Mouse (Mus musculus) liver, embryonic 14.5 days (tissue): ENCODE measurements around the gene Rnf135. TPM values are rescaled to one million over a fixed set of nuclear protein-coding genes. Genes with fewer than 3 reads are reported as not detected.

ENCODE experiments used
- ATAC-seq: fragments of 200-750 bp; cut with Nextera tagmentation; 2 replicates; pipeline ENCODE4 v1.8.0; 2017; ENCODE audit warnings: moderate number of reproducible peaks, mild to moderate bottlenecking, moderate library complexity; ENCODE audit not compliant: insufficient read depth
- DNase-seq, 3 experiments: peaks; one replicate each; pipeline ENCODE4 v3.0.0-alpha.2; 2012 to 2013; ENCODE audit warnings: low read depth in 3 of 3, low spot score in 3 of 3
- H3K27ac ChIP-seq: fragments of 300-500 bp; sonication (generic); 2 replicates; pipeline ENCODE4 v1.5.1; 2014; ENCODE audit warnings: moderate library complexity, mild to moderate bottlenecking, control low read depth, inconsistent platforms
- H3K27me3 ChIP-seq: fragments of 300-500 bp; sonication (generic); 2 replicates; pipeline ENCODE4 v1.6.1; 2014; ENCODE audit warnings: mild to moderate bottlenecking, low read length, moderate library complexity; ENCODE audit not compliant: control insufficient read depth, insufficient read depth
- H3K36me3 ChIP-seq: fragments of 300-500 bp; sonication (generic); replicated peaks from 2 replicates; pipeline ENCODE4 v1.6.1; 2014; ENCODE audit warnings: low read depth; ENCODE audit not compliant: control insufficient read depth, insufficient read depth
- H3K4me1 ChIP-seq, 2 experiments: fragments of 200-500 bp in 1 of 2; fragments of 300-500 bp in 1 of 2; sonication (generic) in 1 of 2; replicated peaks; 2 replicates each; pipeline ENCODE4 v1.6.1; 2012 to 2014; ENCODE audit warnings: antibody characterized with exemption in 1 of 2, inconsistent platforms in 1 of 2, low read length in 1 of 2; ENCODE audit not compliant: control insufficient read depth in 2 of 2, insufficient read depth in 2 of 2
- H3K4me2 ChIP-seq: fragments of 300-500 bp; sonication (generic); 2 replicates; pipeline ENCODE4 v1.6.1; 2014; ENCODE audit warnings: low read depth, mild to moderate bottlenecking, control low read depth, moderate library complexity
- H3K4me3 ChIP-seq, 2 experiments: fragments of 200-500 bp in 1 of 2; fragments of 300-500 bp in 1 of 2; sonication (generic) in 1 of 2; 2 replicates each; pipeline ENCODE4 v1.5.1; 2012 to 2014; ENCODE audit warnings: low read depth in 2 of 2, low read length in 2 of 2, mild to moderate bottlenecking in 2 of 2, control low read depth in 1 of 2, inconsistent platforms in 1 of 2, moderate library complexity in 1 of 2; ENCODE audit not compliant: insufficient read depth in 1 of 2
- H3K9ac ChIP-seq: fragments of 300-500 bp; sonication (generic); replicated peaks from 2 replicates; pipeline ENCODE4 v1.6.1; 2014; ENCODE audit warnings: mild to moderate bottlenecking, control low read depth, moderate library complexity
- H3K9me3 ChIP-seq: fragments of 300-500 bp; sonication (generic); 2 replicates; pipeline ENCODE4 v1.6.1; 2016; ENCODE audit warnings: low read length, mixed read lengths; ENCODE audit not compliant: control insufficient read depth
- CTCF ChIP-seq: IDR thresholded peaks from 2 replicates; pipeline ENCODE4 v1.5.1; 2016; ENCODE audit warnings: antibody characterized with exemption, low read depth, control low read depth
- EP300 ChIP-seq: IDR thresholded peaks from 2 replicates; pipeline ENCODE4 v1.6.1; 2016; ENCODE audit warnings: antibody characterized with exemption, low read depth
- WGBS: fragments of 180-500 bp; shearing (Covaris S2); extraction: QIAGEN DNeasy Blood & Tissue Kit; methylation state at CpG from one replicate; pipeline ENCODE4 v1.1.7; 2014; ENCODE audit not compliant: insufficient replicate concordance; 5-methylcytosine and 5-hydroxymethylcytosine counted together
- polyA plus RNA-seq, 2 experiments: library from polyadenylated mRNA; depleted of rRNA in 1 of 2; stranded (reverse) in 1 of 2; unstranded in 1 of 2; fragments of >200 nt; fragmentation: Nextera tagmentation in 1 of 2; extraction: Ambion mirVana in 1 of 2; gene quantifications; 2 replicates each; pipeline versions ENCODE4 v1.2.1 to v1.2.3; 2012 to 2014

Gene Rnf135
- polyA plus RNA-seq, 2 experiments, result 2.2 to 2.5 TPM

DNA sequence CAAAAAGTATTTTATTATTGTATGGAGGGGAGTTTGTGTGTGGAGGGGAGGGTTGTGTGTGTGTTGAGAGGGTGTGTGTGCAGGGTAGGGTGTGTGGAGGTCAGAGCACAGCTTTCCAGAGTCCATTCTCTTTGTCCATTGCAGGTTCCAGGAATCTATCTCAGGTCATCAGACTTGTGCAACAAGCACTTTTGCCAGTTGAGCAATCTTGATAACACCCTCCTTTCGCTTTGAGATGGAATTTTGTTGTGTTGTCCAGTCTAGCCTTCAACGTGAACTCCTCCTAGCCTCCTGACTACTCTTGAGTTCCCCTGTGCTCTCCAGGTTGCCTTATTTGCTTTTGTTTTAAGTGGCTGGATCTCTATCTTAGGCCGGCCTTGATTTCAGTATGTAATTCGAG lies 6.6 kb downstream of the Rnf135 start:
- DNase-seq, result peak in 1 of 3 experiments; percentile 19
- no peak overlapping the region for H3K27ac ChIP-seq
- H3K36me3 ChIP-seq, result no peaks in the 10 kb centered on the region
- no peaks in the 10 kb centered on the region for H3K9me3 ChIP-seq
- 62% methylated on average over 4 of the region's 4 CpGs for WGBS
- no peak overlapping the region for H3K4me3 ChIP-seq
- H3K9ac ChIP-seq, result no peak overlapping the region
- ATAC-seq, result no peak
- TF ChIP-seq EP300 (no peak), CTCF (no peak)
- no peaks in the 10 kb centered on the region for H3K27me3 ChIP-seq
- H3K4me2 ChIP-seq, result no peak overlapping the region
- no peaks in the 10 kb centered on the region for H3K4me1 ChIP-seq

DNA sequence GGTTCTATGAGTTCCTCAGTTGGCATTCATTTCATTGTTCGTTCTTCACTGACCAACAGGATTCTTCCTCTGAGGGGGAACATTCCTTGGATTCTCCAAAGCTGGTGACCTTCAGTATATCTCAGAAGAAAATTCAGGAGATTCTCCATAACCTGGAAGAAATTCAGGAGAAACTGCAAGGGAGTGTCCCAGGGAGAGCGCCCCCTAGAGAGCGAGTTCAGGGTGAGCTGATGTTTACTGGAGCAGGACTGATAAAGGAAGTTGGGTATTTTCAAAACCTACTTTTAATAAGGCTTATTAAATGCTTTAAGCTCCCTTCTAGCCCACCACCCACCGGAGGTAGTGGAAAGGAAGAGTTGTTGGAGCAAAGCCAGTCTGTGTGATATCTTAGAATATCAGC lies 10.2 kb downstream of the Rnf135 start:
- Histone ChIP-seq H3K36me3 (no peaks in the 10 kb centered on the region), H3K9me3 (no peaks in the 10 kb centered on the region), H3K27me3 (no peaks in the 10 kb centered on the region), H3K9ac (no peak overlapping the region), H3K4me1 (no peaks in the 10 kb centered on the region), H3K4me3 (no peak overlapping the region), H3K27ac (no peak overlapping the region), H3K4me2 (no peak overlapping the region)
- TF ChIP-seq EP300 (no peak), CTCF (peak; percentile 36; the same call in 1 of the 2 replicates)
- no peak for DNase-seq
- 73% methylated on average over 4 of the region's 4 CpGs for WGBS
- no peak for ATAC-seq

DNA sequence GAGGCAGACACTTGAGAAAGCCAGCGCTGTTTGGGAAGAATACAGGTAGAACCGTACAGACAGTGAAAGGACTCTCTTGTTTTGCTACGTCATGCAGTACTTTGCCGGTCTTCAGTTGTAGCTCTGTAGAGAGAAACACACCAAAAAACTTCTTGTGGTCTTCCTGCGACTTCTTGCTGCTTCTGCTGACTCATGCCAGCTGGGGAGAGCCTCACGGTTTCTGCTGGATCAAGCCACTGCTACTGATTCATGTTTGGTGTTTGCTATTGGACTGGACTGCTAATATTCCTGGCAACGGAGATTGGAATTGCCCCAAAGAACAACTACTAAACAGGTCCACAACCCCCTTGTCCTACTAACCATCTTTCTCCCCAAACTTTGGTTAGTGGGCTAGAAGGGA lies 12.7 kb downstream of the Rnf135 start:
- no peaks in the 10 kb centered on the region for H3K36me3 ChIP-seq
- H3K27me3 ChIP-seq, result no peaks in the 10 kb centered on the region
- ATAC-seq (no peak), DNase-seq (no peak)
- H3K27ac ChIP-seq, result no peak overlapping the region
- TF ChIP-seq EP300 (no peak), CTCF (no peak)
- H3K4me3 ChIP-seq, result no peak overlapping the region
- no peaks in the 10 kb centered on the region for H3K9me3 ChIP-seq
- 71% methylated on average over 7 of the region's 7 CpGs for WGBS
- H3K4me1 ChIP-seq, result no peaks in the 10 kb centered on the region
- no peak overlapping the region for H3K4me2 ChIP-seq
- no peak overlapping the region for H3K9ac ChIP-seq

DNA sequence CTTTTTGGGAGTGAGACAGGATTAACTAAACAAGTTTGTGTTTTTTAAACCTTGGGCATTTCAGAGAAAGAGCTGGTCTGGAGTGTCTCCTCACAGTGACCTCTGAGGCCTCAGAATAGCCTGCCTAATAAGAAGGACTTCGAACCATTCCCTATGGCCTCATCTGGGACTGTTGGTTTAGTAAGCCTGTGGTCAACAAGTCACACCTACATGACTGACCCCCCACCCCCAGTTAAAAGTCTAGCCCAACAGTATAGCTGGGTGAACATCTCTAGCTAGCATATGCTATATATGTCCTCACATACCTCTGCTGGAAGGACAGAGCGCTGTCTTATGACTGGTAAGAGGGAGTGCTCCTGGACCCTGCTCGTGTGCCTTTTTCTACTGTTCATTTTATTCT lies 15.7 kb downstream of the Rnf135 start:
- H3K4me2 ChIP-seq, result no peak overlapping the region
- H3K36me3 ChIP-seq, result no peaks in the 10 kb centered on the region
- no peak overlapping the region for H3K4me3 ChIP-seq
- 69% methylated on average over 3 of the region's 3 CpGs for WGBS
- H3K9me3 ChIP-seq, result no peaks in the 10 kb centered on the region
- no peaks in the 10 kb centered on the region for H3K4me1 ChIP-seq
- no peak overlapping the region for H3K9ac ChIP-seq
- TF ChIP-seq EP300, result no peak
- no peak for TF ChIP-seq CTCF
- H3K27ac ChIP-seq, result no peak overlapping the region
- ATAC-seq (peak; percentile 45; the same call in 1 of the 2 replicates), DNase-seq (no peak)
- no peaks in the 10 kb centered on the region for H3K27me3 ChIP-seq

DNA sequence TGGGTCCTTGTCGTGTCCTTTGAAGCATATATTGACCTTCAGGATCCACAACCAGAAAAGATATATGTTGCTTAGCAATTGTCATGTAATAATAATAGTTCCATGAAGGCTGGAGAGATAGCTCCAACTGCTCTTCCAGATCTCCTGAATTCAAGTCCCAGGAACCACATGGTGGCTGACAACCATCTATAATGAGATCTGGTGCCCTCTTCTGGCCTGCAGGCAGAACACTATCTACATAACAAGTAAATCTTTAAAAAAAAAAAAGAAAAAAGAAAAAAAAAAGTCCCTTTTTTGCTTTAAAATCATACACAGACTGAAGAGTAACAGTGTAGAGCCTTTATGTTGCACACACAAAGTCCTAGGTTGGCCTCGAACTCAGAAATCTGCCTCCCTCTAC lies 16.1 kb downstream of the Rnf135 start:
- ATAC-seq, result no peak
- DNase-seq, result no peak
- H3K9ac ChIP-seq, result no peak overlapping the region
- H3K4me1 ChIP-seq, result no peaks in the 10 kb centered on the region
- no peak overlapping the region for H3K4me3 ChIP-seq
- H3K27ac ChIP-seq, result no peak overlapping the region
- 79% methylated on average over 2 of the region's 2 CpGs for WGBS
- H3K27me3 ChIP-seq, result no peaks in the 10 kb centered on the region
- H3K4me2 ChIP-seq, result no peak overlapping the region
- no peaks in the 10 kb centered on the region for H3K9me3 ChIP-seq
- TF ChIP-seq CTCF, result no peak
- TF ChIP-seq EP300, result no peak
- H3K36me3 ChIP-seq, result no peaks in the 10 kb centered on the region

DNA sequence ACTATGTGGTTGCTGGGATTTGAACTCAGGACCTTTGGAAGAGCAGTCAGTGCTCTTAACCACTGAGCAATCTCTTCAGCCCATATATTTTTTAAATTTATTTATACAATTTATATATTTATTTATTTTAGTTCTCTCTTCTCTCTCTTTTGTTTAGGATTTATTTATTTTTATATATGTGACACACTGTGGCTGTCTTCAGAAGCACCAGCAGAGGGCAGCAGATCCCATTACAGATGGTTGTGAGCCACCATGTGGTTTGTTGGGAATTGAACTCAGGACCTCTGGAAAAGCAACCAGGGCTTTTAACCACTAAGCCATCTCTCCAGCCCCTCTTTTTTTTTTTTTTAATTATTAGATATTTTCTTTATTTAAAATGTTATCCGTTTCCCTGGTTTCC lies 16.7 kb downstream of the Rnf135 start:
- Histone ChIP-seq H3K4me1 (no peaks in the 10 kb centered on the region), H3K27me3 (no peaks in the 10 kb centered on the region), H3K9ac (no peak overlapping the region), H3K27ac (no peak overlapping the region), H3K4me2 (no peak overlapping the region), H3K9me3 (no peaks in the 10 kb centered on the region), H3K36me3 (no peaks in the 10 kb centered on the region), H3K4me3 (no peak overlapping the region)
- ATAC-seq (no peak), DNase-seq (no peak)
- peak; percentile 78 for TF ChIP-seq CTCF
- TF ChIP-seq EP300, result no peak
- WGBS, result 65% methylated on average over 1 of the region's 1 CpGs
